ENCODE assay signal across 18 mouse cellular contexts in the genomic region with DNA sequence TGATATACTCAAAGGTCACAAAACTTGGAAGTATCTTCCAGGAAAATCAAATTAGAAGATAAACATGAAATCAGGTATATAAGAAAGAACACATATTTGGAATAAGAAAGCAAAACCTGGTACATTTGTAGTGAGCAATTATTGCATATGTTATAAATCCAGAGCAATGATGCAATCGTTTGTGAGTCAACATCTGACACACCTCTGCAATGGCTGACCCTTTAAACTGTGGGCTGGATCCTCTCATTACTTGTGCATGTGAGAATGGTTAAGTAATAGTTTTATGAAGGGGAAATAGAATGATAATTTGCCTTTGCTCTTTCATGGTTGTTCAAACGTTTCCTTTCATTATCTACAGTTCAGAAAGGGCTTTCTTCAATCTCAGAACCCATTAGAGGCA.
"Had no signal": no experiment of that assay in that cellular context is flagged by ENCODE, and none has a peak within 500 bp of the region (broad histone marks: within the 10 kb centered on the region; RNA-seq: fewer than 3 reads in every experiment).

No protein-coding gene starts in this region.

- H3K4me1 ChIP-seq: midbrain, embryonic 12.5 days had no signal

- H3K27me3 ChIP-seq: midbrain, embryonic 12.5 days; neural tube, embryonic 13.5 days; neural tube, embryonic 15.5 days; stomach, embryonic 15.5 days had no signal

- H3K4me2 ChIP-seq: lung, embryonic 14.5 days; midbrain, embryonic 12.5 days; neural tube, embryonic 13.5 days; neural tube, embryonic 15.5 days; stomach, embryonic 15.5 days had no signal

- H3K36me3 ChIP-seq: midbrain, embryonic 10.5 days; midbrain, embryonic 12.5 days; neural tube, embryonic 13.5 days; neural tube, embryonic 15.5 days; stomach, embryonic 15.5 days had no signal

- DNase-seq: lung, adult 18-20 months; lung, embryonic 14.5 days; lung, postnatal 10 days; lung, postnatal 4 days; midbrain, embryonic 14.5 days; retina, postnatal 1 day; right cerebral cortex, adult 18-20 months; right cerebral cortex, postnatal 25 days; right cerebral cortex, postnatal 4 days; thymus, adult 2 months; thymus, postnatal 25 days; thymus, postnatal 4 days had no signal

- H3K27ac ChIP-seq: midbrain, embryonic 10.5 days; midbrain, embryonic 12.5 days; neural tube, embryonic 13.5 days; neural tube, embryonic 15.5 days; stomach, embryonic 15.5 days; stomach, postnatal 0 days had no signal

- H3K4me3 ChIP-seq: midbrain, embryonic 10.5 days; midbrain, embryonic 12.5 days; neural tube, embryonic 13.5 days; neural tube, embryonic 15.5 days; stomach, embryonic 15.5 days had no signal

- H3K9me3 ChIP-seq: midbrain, embryonic 10.5 days; midbrain, embryonic 12.5 days; neural tube, embryonic 13.5 days; neural tube, embryonic 15.5 days; stomach, embryonic 15.5 days had no signal

- H3K9ac ChIP-seq: lung, embryonic 14.5 days; midbrain, embryonic 12.5 days; neural tube, embryonic 13.5 days; neural tube, embryonic 15.5 days; stomach, embryonic 15.5 days had no signal
